Mouse (Mus musculus) midbrain, embryonic 12.5 days (tissue): Measurements from ENCODE around the gene Mbd5. TPM values are rescaled to one million over a fixed set of nuclear protein-coding genes. Genes with fewer than 3 reads are reported as not detected.
"Not testable (repeated sequence)": the region's sequence is repeated elsewhere in the genome, so short reads cannot be mapped to it uniquely, and the experiment has no call there.

Source experiments
- ATAC-seq: fragments of 200-750 bp; cut with Nextera tagmentation; 2 replicates; pipeline ENCODE4 v1.8.0; 2017; ENCODE audit warnings: low read depth, moderate TSS enrichment, moderate library complexity; ENCODE audit not compliant: low FRiP score
- H3K27ac ChIP-seq: fragments of 300-500 bp; sonication (generic); replicated peaks from 2 replicates; pipeline ENCODE4 v1.5.1; 2016; ENCODE audit warnings: mild to moderate bottlenecking
- H3K27me3 ChIP-seq: fragments of 300-500 bp; sonication (generic); 2 replicates; pipeline ENCODE4 v1.6.1; 2016; ENCODE audit warnings: mild to moderate bottlenecking
- H3K36me3 ChIP-seq: fragments of 300-500 bp; sonication (generic); 2 replicates; pipeline ENCODE4 v1.6.1; 2016
- H3K4me1 ChIP-seq: fragments of 300-500 bp; sonication (generic); 2 replicates; pipeline ENCODE4 v1.6.1; 2016
- H3K4me2 ChIP-seq: fragments of 300-500 bp; sonication (generic); replicated peaks from 2 replicates; pipeline ENCODE4 v1.6.1; 2016; ENCODE audit warnings: mild to moderate bottlenecking, moderate library complexity
- H3K4me3 ChIP-seq: fragments of 300-500 bp; sonication (generic); 2 replicates; pipeline ENCODE4 v1.5.1; 2016; ENCODE audit warnings: mild to moderate bottlenecking
- H3K9ac ChIP-seq: fragments of 300-500 bp; sonication (generic); replicated peaks from 2 replicates; pipeline ENCODE4 v1.6.1; 2016; ENCODE audit warnings: mild to moderate bottlenecking, moderate library complexity
- H3K9me3 ChIP-seq: fragments of 300-500 bp; sonication (generic); 2 replicates; pipeline ENCODE4 v1.6.1; 2016; ENCODE audit warnings: mild to moderate bottlenecking
- WGBS: fragments of 180-500 bp; shearing (Covaris S2); methylation state at CpG from one replicate; pipeline ENCODE4 v1.1.7; 2016; 5-methylcytosine and 5-hydroxymethylcytosine counted together
- polyA plus RNA-seq: library from polyadenylated mRNA; unstranded; fragments of >200 nt; fragmentation: Nextera tagmentation; extraction: Ambion mirVana; gene quantifications from 2 replicates; pipeline ENCODE4 v1.2.1, GENCODE M21; 2016

Mbd5 gene
- polyA plus RNA-seq, 1 experiment from 2014 or later = 35.1 TPM

GRCm38 (mm10) chr2:49177015-49177414 is 227.7 kb downstream of the Mbd5 start:
- 88% methylated on average over 3 of the region's 3 CpGs for WGBS
- Histone ChIP-seq H3K4me2 (no peak overlapping the region), H3K9me3 (no peaks in the 10 kb centered on the region), H3K36me3 (no peaks in the 10 kb centered on the region), H3K9ac (no peak overlapping the region), H3K27ac (no peak overlapping the region), H3K4me3 (no peak overlapping the region), H3K4me1 (no peaks in the 10 kb centered on the region), H3K27me3 (no peaks in the 10 kb centered on the region)
- ATAC-seq = no peak

- Histone ChIP-seq H3K4me1 (no peaks in the 10 kb centered on the region), H3K27ac (no peak overlapping the region), H3K27me3 (no peaks in the 10 kb centered on the region), H3K36me3 (no peaks in the 10 kb centered on the region), H3K4me2 (no peak overlapping the region), H3K9ac (no peak overlapping the region), H3K9me3 (no peaks in the 10 kb centered on the region), H3K4me3 (no peak overlapping the region)
- ATAC-seq = no peak
- 83% methylated on average over 2 of the region's 2 CpGs for WGBS
Observed at GRCm38 (mm10) chr2:49190984-49191383, 241.7 kb downstream of the Mbd5 start.

- no peak overlapping the region for H3K4me3 ChIP-seq
- no peaks in the 10 kb centered on the region for H3K9me3 ChIP-seq
- WGBS = 92% methylated on average over 3 of the region's 3 CpGs
- no peak overlapping the region for H3K9ac ChIP-seq
- no peaks in the 10 kb centered on the region for H3K36me3 ChIP-seq
- H3K4me2 ChIP-seq = no peak overlapping the region
- no peak overlapping the region for H3K27ac ChIP-seq
- no peak for ATAC-seq
- no peaks in the 10 kb centered on the region for H3K4me1 ChIP-seq
- no peaks in the 10 kb centered on the region for H3K27me3 ChIP-seq
Observed at GRCm38 (mm10) chr2:49191695-49192094, 242.4 kb downstream of the Mbd5 start.

GRCm38 (mm10) chr2:49204081-49204480 is 254.8 kb downstream of the Mbd5 start:
- Histone ChIP-seq H3K9me3 (no peaks in the 10 kb centered on the region), H3K4me1 (no peaks in the 10 kb centered on the region), H3K9ac (no peak overlapping the region), H3K4me3 (no peak overlapping the region), H3K36me3 (no peaks in the 10 kb centered on the region), H3K27ac (no peak overlapping the region), H3K27me3 (no peaks in the 10 kb centered on the region), H3K4me2 (no peak overlapping the region)
- ATAC-seq = no peak
- 66% methylated on average over 1 of the region's 1 CpGs for WGBS

GRCm38 (mm10) chr2:49205692-49206091 is 256.4 kb downstream of the Mbd5 start:
- not testable (repeated sequence) for H3K27ac ChIP-seq, H3K36me3 ChIP-seq

GRCm38 (mm10) chr2:49209349-49209748 is 260.0 kb downstream of the Mbd5 start:
- Histone ChIP-seq H3K27me3 (no peaks in the 10 kb centered on the region), H3K9me3 (no peaks in the 10 kb centered on the region), H3K27ac (no peak overlapping the region), H3K4me1 (no peaks in the 10 kb centered on the region), H3K9ac (no peak overlapping the region), H3K36me3 (no peaks in the 10 kb centered on the region), H3K4me3 (no peak overlapping the region), H3K4me2 (no peak overlapping the region)
- no peak for ATAC-seq
- 81% methylated on average over 3 of the region's 3 CpGs for WGBS

More at GRCm38 (mm10) chr2:49205692-49206091, 256.4 kb downstream of the Mbd5 start:
- H3K9ac ChIP-seq, ATAC-seq, H3K4me3 ChIP-seq, H3K9me3 ChIP-seq, H3K4me1 ChIP-seq, H3K27me3 ChIP-seq, H3K4me2 ChIP-seq: not testable (repeated sequence)
- 91% methylated on average over 1 of the region's 1 CpGs for WGBS

- no peak overlapping the region for H3K4me2 ChIP-seq
- no peak for ATAC-seq
- no peak overlapping the region for H3K9ac ChIP-seq
- H3K36me3 ChIP-seq = no peaks in the 10 kb centered on the region
- no peak overlapping the region for H3K27ac ChIP-seq
- no peak overlapping the region for H3K4me3 ChIP-seq
- H3K4me1 ChIP-seq = no peaks in the 10 kb centered on the region
- H3K27me3 ChIP-seq = no peaks in the 10 kb centered on the region
- WGBS = 97% methylated on average over 1 of the region's 1 CpGs
- H3K9me3 ChIP-seq = no peaks in the 10 kb centered on the region
Observed at GRCm38 (mm10) chr2:49210408-49210807, 261.1 kb downstream of the Mbd5 start.

- H3K4me2 ChIP-seq = no peak overlapping the region
- no peak overlapping the region for H3K9ac ChIP-seq
- no peaks in the 10 kb centered on the region for H3K9me3 ChIP-seq
- no peaks in the 10 kb centered on the region for H3K4me1 ChIP-seq
- no peak overlapping the region for H3K4me3 ChIP-seq
- no peaks in the 10 kb centered on the region for H3K27me3 ChIP-seq
- no peak overlapping the region for H3K27ac ChIP-seq
- ATAC-seq = no peak
- H3K36me3 ChIP-seq = no peaks in the 10 kb centered on the region
Observed at GRCm38 (mm10) chr2:49229725-49230124, 280.4 kb downstream of the Mbd5 start.

GRCm38 (mm10) chr2:49234064-49234463 is 284.8 kb downstream of the Mbd5 start:
- Histone ChIP-seq H3K4me1 (no peaks in the 10 kb centered on the region), H3K9ac (no peak overlapping the region), H3K4me3 (no peak overlapping the region), H3K27me3 (no peaks in the 10 kb centered on the region), H3K27ac (no peak overlapping the region), H3K36me3 (peaks cover 7% of the 10 kb centered on the region; the same call in 1 of the 2 replicates), H3K9me3 (no peaks in the 10 kb centered on the region), H3K4me2 (no peak overlapping the region)
- WGBS = 85% methylated on average over 2 of the region's 2 CpGs
- ATAC-seq = no peak

GRCm38 (mm10) chr2:49241715-49242114 is 292.4 kb downstream of the Mbd5 start:
- Histone ChIP-seq H3K4me2 (no peak overlapping the region), H3K4me3 (no peak overlapping the region), H3K9ac (no peak overlapping the region), H3K4me1 (no peaks in the 10 kb centered on the region), H3K36me3 (no peaks in the 10 kb centered on the region), H3K9me3 (no peaks in the 10 kb centered on the region), H3K27me3 (no peaks in the 10 kb centered on the region), H3K27ac (no peak overlapping the region)
- 92% methylated on average over 4 of the region's 4 CpGs for WGBS
- no peak for ATAC-seq

- 67% methylated on average over 2 of the region's 2 CpGs for WGBS
- ATAC-seq = no peak
Observed at GRCm38 (mm10) chr2:49264092-49264491, 314.8 kb downstream of the Mbd5 start.

GRCm38 (mm10) chr2:49272295-49272967 is 323.1 kb downstream of the Mbd5 start:
- ATAC-seq = peak; percentile 91
- 17% methylated on average over 11 of the region's 11 CpGs for WGBS
- Histone ChIP-seq H3K9ac (no peak overlapping the region), H3K27me3 (no peaks in the 10 kb centered on the region), H3K9me3 (no peaks in the 10 kb centered on the region), H3K4me3 (no peak overlapping the region), H3K4me2 (peak overlapping the region; percentile 36), H3K27ac (peak overlapping the region; percentile 20), H3K36me3 (no peaks in the 10 kb centered on the region), H3K4me1 (peaks cover 9% of the 10 kb centered on the region)

More at GRCm38 (mm10) chr2:49264092-49264491, 314.8 kb downstream of the Mbd5 start:
- H3K4me1 ChIP-seq = no peaks in the 10 kb centered on the region
- H3K27me3 ChIP-seq = no peaks in the 10 kb centered on the region
- H3K9me3 ChIP-seq = no peaks in the 10 kb centered on the region
- H3K4me3 ChIP-seq = no peak overlapping the region
- H3K4me2 ChIP-seq = no peak overlapping the region
- no peak overlapping the region for H3K27ac ChIP-seq
- H3K36me3 ChIP-seq = no peaks in the 10 kb centered on the region
- no peak overlapping the region for H3K9ac ChIP-seq
